Mouse (Mus musculus): ENCODE results near the gene Slc25a18.

Gene Slc25a18

DNA sequence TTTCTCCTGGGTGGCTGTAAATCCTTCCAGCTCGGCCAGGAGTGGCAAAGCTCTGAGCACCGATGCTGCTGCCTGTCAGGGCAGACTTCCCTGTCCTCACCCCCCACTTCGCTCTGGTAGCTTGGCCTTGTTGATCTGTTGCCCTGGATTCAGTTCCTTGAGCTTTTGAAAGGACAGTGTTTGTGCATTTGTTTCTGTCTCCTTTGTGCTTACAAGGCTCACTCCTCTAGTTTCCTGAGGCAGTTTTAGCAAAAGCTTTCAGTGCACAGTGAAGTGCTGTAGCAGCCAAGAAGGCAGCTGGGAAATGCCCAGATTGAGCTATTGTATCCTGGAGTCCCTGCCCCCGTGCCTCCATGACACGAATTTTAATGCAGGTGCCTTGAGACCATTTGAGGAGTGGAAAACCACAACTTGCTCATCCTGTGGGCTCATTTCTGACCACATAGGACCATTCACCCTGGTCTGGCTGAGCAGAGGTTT, at the start of gene Slc25a18:
TSS of gene Slc25a18 (plus strand) at position 430 of the 480 bp plus-strand sequence.
- DNase-seq, result peak; percentile 31

DNA sequence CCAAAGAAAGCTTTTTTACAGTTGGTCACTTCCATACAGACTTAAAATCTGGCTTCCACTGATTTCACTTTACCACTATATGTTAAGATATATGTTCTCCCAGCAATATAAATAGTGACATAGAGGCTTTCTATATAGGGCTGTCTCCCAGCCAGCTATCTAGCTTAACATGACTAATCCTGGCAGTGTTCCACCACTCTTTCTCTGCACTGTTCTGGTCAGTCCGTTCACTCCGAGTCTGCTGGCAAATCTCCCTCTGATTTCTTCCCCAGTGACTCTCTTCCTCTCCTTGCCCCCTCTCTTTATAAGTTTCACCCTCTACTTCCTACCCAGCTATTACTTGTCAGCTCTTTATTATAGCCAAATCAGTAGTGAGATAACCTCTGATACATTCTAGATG, 47.4 kb upstream of the Slc25a18 start:
- peak; percentile 11 for DNase-seq

DNA sequence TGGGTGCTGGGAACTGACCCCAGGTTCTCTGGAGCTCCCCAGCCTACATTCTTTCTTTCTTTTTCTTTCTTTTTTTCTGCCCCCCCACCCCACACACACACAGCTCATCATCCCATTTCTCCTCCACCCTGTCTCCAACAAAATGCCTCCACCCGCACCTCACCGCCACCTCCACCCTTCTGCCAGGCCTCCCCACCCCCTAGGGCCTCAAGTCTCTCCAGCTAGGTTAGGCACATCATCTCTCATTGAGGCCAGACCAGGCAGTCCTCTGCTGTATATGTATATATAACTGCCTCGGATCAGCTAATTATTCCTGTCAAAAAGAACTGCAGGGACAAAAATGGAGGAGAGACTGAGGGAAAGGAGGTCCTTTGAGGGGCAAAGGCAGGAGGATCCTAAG, 37.4 kb upstream of the Slc25a18 start:
- DNase-seq, result no peak

DNA sequence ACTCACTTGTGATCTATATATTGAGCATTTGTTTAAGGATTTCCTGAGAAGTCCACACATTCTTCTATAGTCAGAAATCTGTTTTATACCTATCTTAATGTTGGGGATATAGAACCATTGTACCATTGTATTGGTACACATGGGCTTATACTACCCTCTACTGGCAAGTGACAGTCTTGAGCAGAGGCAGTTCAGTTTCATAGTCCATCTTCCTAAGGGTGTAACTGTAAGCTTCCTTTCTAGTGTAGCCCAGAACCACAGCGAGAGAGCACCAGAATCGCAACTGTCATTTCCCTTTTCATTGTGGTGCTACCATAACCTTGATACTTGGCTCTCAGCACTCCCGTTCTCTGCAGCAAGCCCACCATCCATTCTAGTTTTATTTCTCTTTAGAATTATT, 36.8 kb upstream of the Slc25a18 start:
- DNase-seq, result peak; percentile 45

DNA sequence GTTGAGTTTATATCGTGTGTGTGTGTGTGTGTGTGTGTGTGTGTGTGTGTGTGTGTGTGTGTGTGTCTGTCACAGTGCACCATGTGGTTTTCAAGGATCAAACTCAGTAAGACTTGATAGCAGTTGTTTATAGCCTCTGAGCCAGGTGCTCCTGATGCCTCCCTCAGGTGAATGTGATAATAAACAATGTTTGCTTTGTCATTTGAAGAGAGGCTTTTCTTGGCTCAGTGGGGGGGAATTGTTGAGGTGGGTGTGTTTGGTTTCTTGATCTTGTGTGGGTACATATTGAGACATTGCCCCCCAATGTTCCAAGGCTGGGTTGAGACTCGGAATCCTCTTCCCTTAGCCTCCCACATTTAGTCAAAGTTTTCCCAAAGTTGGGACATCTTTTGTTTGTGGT, 30.2 kb upstream of the Slc25a18 start:
- no peak for DNase-seq

DNA sequence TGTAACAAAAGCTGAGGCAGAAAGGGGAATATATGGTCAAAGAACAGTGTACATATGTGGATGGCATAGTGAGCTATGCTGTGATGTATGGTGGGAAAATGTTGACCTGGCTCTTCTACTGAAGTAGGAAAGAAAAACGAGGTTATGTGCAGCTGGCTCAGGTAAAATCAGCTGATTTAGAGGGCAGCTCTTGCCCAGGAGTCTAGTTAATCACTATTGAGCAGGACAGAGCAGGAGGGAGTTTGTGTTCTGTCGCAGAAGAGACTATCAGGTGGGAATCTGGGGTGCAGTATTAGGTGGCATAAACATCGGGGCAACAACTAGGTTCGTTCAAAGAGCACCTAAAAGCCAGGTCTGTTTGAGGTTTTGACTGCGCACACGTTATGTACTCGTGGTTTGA, 29.1 kb upstream of the Slc25a18 start:
- no peak for DNase-seq

DNA sequence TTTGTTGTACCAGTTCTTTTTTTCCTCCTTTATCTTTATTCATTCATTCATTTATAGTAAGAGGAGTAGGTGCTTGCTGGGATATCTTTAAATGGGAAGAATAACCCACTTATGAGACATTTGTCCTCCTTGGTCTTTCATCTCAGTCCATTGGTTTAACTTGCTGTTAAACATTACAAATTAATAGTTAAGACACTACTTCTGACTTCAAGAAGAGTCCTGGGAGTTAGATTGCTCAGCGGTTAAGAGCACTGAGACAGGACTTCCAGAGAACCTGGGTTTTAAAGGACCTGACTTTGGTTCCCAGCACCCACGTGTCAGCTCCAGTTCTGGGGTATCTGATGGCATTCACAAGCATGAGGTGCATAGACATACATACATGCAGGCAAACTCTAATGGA, 27.0 kb upstream of the Slc25a18 start:
- no peak for DNase-seq

DNA sequence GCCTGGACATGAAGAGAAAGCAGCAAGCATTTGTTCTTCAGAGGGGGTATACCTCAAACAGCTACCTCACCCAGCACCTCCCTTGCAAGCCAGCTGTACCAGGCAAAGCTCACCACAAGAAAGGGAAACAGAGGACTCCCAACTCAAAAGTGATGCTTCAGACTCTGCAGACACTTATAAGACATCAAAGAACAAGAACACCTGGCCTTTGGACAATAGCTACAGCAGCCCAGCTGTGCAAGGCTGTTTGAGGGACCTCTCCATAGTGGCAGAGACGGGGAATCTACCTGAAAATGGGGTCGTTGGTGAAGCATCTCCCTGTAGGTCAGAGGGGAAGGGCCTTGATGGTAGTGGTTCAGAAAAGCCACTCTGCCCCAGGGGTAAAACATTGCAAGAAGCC, 12.2 kb upstream of the Slc25a18 start:
- no peak for DNase-seq

DNA sequence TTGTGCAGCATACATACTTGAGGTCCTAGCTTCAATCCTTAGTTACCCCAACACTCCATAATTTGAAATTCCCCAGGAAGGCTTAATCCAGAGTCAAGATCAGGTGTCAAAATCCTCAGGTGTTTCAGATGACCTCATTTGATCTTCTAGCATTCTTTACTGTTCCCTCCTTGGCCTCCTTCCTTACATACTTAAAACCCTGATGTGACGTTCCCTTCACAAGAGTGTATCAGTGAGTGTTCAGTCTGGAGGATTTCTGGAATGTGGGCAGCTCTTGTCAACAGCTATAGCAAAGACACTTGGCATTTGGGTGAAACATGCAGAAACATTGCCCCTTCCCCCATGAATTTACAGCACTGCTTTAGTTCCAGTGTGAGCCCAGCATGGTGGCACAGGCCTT, 3.4 kb upstream of the Slc25a18 start:
- no peak for DNase-seq

DNA sequence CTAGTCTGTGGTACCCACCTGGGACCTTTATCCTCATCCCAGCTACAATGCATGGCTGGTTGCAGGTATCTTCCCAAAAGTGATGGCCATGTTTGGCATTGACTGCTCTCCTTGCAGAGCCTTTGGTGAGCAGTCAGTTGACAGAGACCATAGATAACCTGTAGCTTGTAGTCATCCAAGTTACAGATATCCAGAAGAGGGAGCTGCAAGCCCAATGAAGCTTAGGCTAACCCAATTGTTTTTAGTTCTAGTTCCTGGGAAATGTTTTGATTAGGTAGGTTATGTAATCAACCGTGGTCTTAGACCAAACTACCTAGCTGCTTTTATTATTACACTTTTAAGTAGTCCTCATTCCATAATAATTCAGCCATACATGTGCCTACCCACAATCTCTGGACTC, 2.0 kb upstream of the Slc25a18 start:
- DNase-seq, result no peak

DNA sequence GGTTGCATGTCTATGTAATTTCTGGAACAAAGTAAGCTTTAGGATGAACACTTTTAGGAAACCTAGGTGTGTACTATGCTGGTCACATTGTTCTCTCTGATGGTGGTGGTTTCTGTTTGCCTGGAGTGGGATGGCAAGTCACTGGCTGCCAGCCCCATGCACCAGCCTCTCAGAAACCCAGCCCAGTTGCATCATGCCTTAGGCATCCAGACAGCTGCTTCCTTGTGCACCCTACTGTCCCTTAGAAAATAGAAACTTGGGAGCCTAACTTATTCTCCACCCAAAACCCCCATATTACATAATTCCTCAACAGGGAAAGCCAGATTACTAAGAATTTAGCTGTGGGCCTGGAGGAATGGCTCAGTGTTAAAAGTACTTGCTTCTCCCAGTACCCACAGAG, 1.4 kb upstream of the Slc25a18 start:
- DNase-seq, result no peak

DNA sequence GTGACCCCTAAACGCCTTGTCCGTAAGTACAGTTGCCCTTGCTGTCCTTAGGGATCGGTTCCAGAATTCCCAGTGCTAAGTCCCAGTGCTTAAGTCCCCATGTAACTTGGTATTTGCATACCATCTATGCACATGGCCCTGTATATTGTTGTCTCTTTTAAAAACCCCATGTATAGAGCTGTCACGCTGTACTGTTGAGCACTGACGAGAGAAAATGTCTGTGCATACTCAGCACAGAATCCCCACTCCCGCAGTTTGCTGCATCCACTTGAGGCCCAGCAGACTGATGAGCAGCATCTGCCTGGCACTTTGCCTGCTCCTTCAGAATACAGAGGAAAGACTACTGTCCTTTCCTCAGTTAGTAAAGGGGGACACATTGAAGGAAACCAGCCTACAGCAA, 385 bp downstream of the Slc25a18 start:
- DNase-seq, result no peak

DNA sequence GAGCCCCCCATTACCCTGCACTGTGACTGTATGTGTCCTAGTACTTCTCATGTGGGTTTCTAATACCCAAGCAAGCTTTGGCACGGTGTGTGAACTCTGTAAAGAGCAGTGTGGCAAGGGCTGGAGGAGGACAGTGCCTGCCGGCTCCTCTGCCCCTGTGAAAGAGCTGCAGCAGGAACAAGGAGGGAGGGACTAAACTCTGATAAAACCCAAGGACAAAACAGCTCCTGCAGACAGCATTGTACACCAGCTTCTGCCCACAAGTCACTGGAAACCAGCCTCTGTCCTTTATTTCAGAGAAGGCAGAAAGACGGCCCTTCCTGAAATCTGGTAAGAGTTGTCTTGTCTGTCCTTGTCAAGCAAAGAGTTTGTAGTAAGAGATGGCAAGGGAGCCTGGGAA, 2.9 kb downstream of the Slc25a18 start:
- no peak for DNase-seq

DNA sequence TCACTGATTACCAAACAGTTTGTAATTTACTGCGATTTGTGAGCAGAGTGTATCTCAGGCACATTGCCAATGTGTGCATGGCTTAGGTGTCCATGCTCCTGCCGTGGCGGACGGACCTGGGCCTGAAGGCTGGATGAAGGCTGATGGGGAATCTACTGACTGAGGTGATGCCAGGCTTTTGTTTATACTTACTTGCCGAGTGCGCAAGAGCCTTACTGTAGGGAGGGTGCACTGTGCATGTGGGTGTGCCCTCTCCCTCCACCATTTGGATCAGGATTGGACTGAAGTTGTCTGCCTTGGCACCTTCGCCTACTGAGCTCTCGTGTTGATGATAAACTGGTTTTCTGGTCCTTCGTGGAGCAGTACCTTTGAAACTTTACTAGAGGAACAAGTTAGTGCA, 4.2 kb downstream of the Slc25a18 start:
- DNase-seq, result no peak

DNA sequence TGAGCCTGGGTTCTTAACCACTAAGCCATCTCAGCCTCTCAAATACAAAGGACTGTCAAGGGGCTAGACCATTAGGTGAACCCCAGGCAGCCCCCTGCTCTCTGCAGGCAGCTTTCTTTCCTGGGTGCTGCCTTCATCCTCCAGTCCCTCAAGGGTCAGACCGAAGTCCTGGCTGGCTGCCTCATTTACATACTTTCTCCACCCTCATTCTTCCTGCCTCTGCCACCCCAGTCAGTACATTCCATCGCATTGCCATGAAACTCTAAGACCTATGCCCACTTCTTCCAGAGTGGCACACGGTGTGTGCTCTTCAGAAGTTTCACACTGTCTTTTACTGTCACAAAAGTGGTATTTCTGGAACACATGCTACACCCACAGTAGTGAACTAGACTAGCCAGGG, 4.8 kb downstream of the Slc25a18 start:
- no peak for DNase-seq

DNA sequence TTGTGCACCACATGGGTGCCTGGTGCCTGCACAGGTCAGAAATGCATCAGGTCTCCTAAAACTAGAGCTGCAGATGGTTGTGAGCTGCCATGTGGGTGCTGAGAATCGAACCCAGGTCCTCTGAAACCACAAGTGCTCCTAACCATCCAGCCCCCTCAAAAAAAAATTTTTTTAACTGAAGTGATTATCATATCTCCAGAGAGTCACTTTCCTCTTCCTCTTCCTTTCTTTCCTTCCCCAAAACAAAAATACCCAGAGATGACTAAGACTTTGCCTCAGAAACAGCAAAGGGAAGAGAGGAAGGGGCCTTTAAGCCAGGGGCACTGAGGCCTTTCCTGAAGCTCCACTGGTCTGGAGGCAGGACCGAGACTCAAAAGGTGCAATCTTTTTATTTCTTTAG, 9.6 kb downstream of the Slc25a18 start:
- DNase-seq, result no peak

DNA sequence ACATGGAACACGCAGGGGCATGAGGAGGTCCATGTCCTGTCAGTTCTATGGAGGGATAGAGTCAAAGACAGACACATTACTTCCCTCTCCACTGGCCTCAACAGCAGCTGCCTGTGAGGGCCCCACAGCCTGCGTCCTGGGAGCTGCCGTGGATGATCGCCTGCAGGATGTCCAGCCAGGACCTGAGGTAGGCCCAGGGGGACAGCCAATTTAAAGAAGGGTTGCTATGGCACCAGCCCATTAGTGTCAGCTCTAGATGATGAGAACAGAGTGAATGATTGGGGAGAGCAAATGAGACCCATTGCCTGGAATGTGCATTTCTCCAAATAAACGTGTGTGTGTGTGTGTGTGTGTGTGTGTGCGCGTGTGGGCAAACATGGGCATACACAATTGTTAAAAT, 11.0 kb downstream of the Slc25a18 start:
- DNase-seq, result no peak

DNA sequence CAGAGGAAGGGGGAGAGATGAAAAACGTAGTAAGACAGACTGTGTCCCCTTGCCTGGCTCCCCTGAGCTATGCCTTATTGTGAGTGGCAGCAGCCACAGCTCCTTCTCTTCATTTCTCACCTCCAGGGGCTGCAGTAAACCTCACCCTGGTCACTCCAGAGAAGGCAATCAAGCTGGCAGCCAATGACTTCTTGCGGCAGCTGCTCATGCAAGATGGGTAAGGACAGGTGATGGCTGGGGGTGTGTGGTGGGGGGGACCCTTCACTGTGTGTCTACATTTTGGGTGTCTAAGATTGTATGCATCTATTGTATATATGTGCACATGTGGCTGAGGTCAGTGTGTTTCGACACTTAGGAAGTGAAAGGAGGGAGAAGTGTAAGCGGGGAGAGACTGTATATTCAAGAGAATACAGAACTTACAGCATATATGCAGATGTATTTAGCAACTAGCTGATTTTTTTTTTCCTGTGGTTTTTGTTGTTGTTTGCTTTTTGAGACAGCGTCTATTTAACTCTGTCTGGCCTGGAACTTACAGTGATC, 14.8 kb downstream of the Slc25a18 start:
- DNase-seq, result no peak

DNA sequence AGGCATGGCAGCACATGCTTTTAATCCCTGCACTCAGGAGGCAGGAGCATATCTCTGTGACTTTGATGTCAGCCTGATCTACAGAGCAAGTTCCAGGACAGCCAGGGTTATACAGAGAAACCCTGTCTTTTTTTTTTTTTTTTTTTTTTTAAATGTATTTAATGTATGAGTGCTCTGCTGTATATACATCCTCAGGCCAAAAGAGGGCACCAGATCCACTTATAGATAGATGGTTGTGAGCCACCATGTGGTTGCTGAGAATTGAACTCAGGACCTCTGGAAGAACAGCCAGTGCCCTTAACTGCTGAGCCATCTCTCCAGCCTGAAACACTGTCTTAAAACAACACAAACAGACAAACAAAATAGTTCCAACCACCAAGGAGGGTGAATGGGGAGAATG, 15.5 kb downstream of the Slc25a18 start:
- DNase-seq, result no peak

DNA sequence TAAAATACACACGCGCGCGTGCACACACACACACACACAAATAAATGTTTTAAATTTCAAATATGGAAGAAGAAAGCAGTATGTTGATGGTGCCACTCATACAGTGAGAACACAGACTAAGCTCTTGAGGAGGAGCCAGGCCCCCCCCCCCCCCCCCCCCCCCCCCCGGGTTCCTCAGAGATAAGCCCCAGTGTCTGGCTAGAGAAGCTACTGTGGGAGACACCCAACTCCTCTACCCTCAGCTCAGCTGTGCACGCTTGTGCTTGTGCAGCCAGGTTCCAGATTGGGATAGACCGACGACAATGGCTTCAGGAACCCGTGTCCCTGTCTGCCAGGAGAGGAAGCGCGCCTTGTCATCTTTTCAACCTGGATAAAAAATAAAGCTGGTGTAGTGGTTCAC, 16.8 kb downstream of the Slc25a18 start:
- DNase-seq, result no peak

DNA sequence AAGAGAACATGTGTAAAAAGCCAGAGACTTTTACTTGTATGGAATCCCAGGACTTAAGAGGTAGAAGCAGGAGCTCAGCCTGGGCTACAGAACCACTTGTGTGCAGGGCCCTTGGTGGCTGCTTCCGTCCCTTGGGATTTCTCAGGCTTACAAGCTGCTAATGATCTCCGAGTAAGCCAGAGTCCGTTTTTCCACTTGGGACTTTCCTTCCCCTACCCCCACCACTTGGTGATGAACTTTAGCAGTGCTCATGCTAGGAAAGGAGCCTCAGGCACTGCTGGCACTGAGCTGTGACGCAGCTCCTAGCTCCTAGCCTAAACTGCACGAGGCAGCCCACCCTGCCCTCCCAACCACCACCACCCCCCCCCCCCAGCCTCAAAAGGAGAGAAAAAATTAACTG, 17.3 kb downstream of the Slc25a18 start:
- no peak for DNase-seq

DNA sequence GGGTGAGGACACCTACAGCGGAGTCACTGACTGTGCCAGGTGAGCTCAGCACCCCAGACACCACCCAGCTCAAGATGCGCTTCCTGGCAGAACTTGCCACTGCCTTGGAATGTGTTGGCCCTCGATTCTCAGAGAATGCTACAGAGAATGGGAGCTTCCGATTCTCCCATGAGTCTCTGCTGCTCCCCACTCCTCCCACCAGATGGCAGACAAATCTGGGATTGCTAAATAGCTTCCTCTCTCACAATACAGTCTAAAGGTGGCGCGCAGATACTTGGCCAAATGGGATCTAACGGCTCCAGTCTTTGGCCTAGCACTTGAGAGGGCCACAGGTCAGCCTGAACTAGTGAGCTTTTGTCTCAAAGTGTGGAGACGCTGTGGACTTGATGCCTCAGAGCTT, 19.6 kb downstream of the Slc25a18 start:
- no peak for DNase-seq

DNA sequence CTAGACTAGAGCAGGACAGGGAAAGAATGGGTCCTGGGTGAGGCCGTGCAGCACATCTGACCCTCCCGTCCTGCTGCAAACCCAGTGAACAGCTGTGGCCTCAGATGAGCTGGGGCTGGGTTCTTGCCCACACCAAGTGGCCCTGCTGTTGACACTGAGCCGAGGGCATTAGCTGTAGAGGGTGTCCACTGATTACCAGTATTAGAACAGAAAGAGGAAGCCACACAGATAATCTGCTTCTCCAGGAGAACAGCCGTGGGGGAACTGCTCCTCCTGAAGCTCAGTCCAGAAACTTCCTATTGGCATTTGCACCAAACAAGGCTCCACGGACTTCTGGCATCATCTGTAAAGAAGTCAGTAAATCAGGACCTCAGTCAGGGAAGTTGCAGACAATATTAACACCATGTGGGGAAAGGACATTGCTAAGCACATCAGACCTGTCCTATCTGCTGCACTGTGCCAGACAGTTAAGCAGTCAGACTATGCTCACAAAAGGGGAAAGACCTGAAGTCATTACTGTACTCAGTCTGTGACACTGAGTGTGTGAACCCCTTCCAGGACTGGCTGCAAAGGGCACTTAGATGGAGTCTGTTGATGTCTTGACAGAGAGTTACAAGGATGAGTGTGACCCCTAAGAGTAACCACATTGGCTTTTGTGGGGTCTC, 22.2 kb downstream of the Slc25a18 start:
- DNase-seq, result no peak

DNA sequence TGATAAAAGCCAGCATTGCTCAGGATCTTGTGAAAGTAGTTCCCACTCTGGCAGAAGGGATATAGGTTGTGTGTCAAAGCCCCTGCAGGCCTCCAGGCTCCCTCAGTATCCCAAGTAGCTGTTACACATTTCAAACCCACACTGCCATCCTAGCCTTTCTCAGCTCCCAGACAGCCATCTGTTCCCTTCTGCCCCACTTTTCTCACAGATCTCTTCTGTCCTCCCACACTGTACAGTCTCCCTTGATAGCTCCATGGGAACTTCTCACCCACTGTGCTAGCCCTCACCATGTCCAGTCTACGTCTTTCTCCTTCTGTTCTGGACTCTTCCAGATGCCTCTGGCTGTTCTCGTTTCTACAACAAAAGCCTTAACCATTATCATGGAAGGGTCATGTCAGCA, 22.7 kb downstream of the Slc25a18 start:
- DNase-seq, result peak; percentile 39

DNA sequence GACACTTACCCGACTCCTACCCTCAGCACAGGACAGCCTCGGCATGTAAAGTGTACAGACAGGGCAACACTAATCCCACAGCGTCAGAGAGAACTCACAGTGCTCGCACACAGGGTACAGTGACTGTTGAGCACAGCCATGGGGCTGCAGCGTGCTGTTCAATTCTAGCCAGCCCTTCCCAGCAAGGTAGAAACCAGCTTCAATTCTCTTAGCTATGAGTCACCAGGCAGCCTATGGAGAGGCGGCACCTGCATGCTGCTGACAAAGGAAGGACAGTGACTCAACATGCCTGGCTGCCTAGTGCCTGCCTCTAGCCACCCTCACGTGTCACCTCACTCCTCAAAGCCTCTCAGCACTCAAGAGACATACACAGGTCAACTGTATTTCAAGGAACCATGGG, 24.6 kb downstream of the Slc25a18 start:
- peak; percentile 31 for DNase-seq

All from cerebellum, adult 9-11 months (tissue).